Mouse (Mus musculus): ENCODE measurements at regions not wholly inside any gene's neighbourhood (a gene's known extent, or its start where the extent isn't known, plus 50 kb on each side); places are given as distances from the start of the nearest gene placed in this dataset.

DNA sequence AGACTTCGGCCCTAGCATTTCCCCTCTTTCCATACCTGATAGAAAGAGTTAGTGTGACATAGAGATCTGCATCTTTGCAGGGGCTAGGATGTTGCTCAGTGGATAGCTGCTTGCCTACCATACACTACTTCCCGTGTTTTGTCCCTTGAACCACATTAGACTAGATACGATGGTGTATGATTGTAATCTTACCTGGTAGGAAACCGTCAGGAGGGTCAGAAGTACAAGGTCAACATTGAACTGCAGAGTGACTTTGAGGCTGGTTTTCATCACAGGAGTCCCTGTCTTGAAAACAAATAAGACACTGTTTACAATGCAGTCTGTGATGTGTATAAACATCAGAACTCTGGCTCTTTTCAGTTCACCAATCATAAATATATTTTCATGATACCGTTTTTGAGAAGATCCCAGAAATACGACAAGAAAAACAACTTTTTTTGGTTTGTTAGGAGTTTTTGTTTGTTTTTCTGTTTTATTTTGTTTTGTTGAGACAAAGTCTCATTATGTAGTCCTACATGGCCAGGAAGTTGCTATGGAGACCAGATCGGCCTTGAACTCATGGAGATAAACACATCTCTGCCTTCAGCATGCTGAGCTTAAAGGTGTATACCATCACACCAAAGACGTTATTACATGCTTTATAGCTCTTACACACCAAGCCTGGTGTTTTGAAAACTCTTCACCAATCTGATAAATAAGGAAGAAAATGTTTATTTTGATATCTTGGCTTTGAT lies 81.2 kb upstream of the Dpyd start:
- H3K4me3 ChIP-seq (ENCODE audit: low read depth, low read length), result no peak overlapping the region
- 73% methylated on average over 8 of the region's 8 CpGs for WGBS
- ATAC-seq (replicated peaks; ENCODE audit: low FRiP score), result no peak

GRCm38 (mm10) chr3:118485966-118486365 lies 76.0 kb upstream of the Dpyd start:
- Histone ChIP-seq H3K27me3 (replicated peaks; ENCODE audit: control insufficient read depth, insufficient read depth, low read length) (no peaks in the 10 kb centered on the region), H3K36me3 (ENCODE audit: control insufficient read depth, insufficient read depth, low read length) (no peaks in the 10 kb centered on the region), H3K4me1 (replicated peaks; ENCODE audit: control insufficient read depth, insufficient read depth, low read length) (no peaks in the 10 kb centered on the region), H3K4me2 (no peak overlapping the region), H3K4me3 (ENCODE audit: low read depth, low read length) (no peak overlapping the region), H3K27ac (ENCODE audit: low read depth, low read length) (no peak overlapping the region), H3K9me3 (ENCODE audit: control insufficient read depth, low read length) (no peaks in the 10 kb centered on the region), H3K9ac (ENCODE audit: low read depth, low read length) (no peak overlapping the region)
- DNase-seq (ENCODE audit: low spot score) (no peak), ATAC-seq (replicated peaks; ENCODE audit: low FRiP score) (no peak)
- 55% methylated on average over 2 of the region's 2 CpGs for WGBS

More for the DNA sequence above, 81.2 kb upstream of the Dpyd start:
- no peak overlapping the region for H3K4me2 ChIP-seq
- DNase-seq (ENCODE audit: low spot score), result no peak
- H3K9ac ChIP-seq (ENCODE audit: low read depth, low read length), result no peak overlapping the region
- no peaks in the 10 kb centered on the region for H3K4me1 ChIP-seq (replicated peaks; ENCODE audit: control insufficient read depth, insufficient read depth, low read length)
- H3K36me3 ChIP-seq (ENCODE audit: control insufficient read depth, insufficient read depth, low read length), result no peaks in the 10 kb centered on the region
- no peak overlapping the region for H3K27ac ChIP-seq (ENCODE audit: low read depth, low read length)
- H3K27me3 ChIP-seq (replicated peaks; ENCODE audit: control insufficient read depth, insufficient read depth, low read length), result no peaks in the 10 kb centered on the region
- no peaks in the 10 kb centered on the region for H3K9me3 ChIP-seq (ENCODE audit: control insufficient read depth, low read length)

DNA sequence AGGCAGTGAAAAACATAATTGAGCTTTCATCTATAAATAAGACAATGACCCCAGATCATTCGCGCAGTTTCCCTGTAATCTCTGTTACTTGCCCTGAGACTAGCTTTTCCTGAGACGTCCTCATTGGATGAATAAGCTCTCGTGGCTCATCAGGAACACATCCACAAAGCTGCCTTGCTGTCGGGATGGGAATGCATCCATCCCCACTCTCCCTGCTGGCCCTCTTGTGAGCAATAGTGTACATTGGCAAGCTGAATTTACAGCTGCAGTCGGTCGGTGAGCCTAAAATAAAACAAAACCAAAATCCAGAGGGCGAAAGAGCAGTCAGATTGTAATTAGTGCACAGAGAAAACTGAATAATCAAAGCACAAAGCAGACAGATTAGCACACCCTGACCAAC lies 74.5 kb upstream of the Dpyd start:
- Histone ChIP-seq H3K9ac (ENCODE audit: low read depth, low read length) (no peak overlapping the region), H3K27me3 (replicated peaks; ENCODE audit: control insufficient read depth, insufficient read depth, low read length) (no peaks in the 10 kb centered on the region), H3K4me3 (ENCODE audit: low read depth, low read length) (no peak overlapping the region), H3K9me3 (ENCODE audit: control insufficient read depth, low read length) (no peaks in the 10 kb centered on the region), H3K27ac (ENCODE audit: low read depth, low read length) (no peak overlapping the region), H3K4me2 (no peak overlapping the region), H3K4me1 (replicated peaks; ENCODE audit: control insufficient read depth, insufficient read depth, low read length) (no peaks in the 10 kb centered on the region), H3K36me3 (ENCODE audit: control insufficient read depth, insufficient read depth, low read length) (no peaks in the 10 kb centered on the region)
- WGBS, result 75% methylated on average over 8 of the region's 8 CpGs
- DNase-seq (ENCODE audit: low spot score), result no peak
- no peak for ATAC-seq (replicated peaks; ENCODE audit: low FRiP score)

DNA sequence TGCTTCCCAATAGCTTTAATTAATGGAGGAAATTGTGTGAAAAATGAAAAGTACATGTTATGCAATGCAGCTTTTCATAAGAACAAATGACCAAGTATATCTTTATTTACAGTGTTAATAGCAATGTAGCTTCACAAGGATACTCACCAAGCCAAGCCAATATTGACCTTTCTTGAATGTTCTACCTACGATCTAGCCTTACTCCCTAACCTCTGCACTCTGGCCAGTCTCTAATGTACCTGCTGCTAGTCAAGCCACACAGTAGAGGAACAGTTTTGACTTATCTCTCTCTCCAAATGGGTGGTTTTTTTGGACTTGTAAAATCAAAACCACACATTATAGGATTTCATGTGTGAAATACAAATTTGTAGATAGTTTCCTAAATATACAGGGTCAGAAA lies 70.8 kb upstream of the Dpyd start:
- ATAC-seq (replicated peaks; ENCODE audit: low FRiP score), result no peak
- 82% methylated on average over 1 of the region's 1 CpGs for WGBS
- Histone ChIP-seq H3K27me3 (replicated peaks; ENCODE audit: control insufficient read depth, insufficient read depth, low read length) (no peaks in the 10 kb centered on the region), H3K36me3 (ENCODE audit: control insufficient read depth, insufficient read depth, low read length) (no peaks in the 10 kb centered on the region), H3K9ac (ENCODE audit: low read depth, low read length) (no peak overlapping the region), H3K27ac (ENCODE audit: low read depth, low read length) (no peak overlapping the region), H3K4me3 (ENCODE audit: low read depth, low read length) (no peak overlapping the region), H3K4me2 (no peak overlapping the region), H3K4me1 (replicated peaks; ENCODE audit: control insufficient read depth, insufficient read depth, low read length) (no peaks in the 10 kb centered on the region), H3K9me3 (ENCODE audit: control insufficient read depth, low read length) (no peaks in the 10 kb centered on the region)
- DNase-seq (ENCODE audit: low spot score), result no peak

GRCm38 (mm10) chr3:118491871-118492270 lies 70.1 kb upstream of the Dpyd start:
- ATAC-seq (replicated peaks; ENCODE audit: low FRiP score), result no peak

GRCm38 (mm10) chr3:118494611-118495010 lies 67.3 kb upstream of the Dpyd start:
- no peaks in the 10 kb centered on the region for H3K27me3 ChIP-seq (replicated peaks; ENCODE audit: control insufficient read depth, insufficient read depth, low read length)
- no peaks in the 10 kb centered on the region for H3K36me3 ChIP-seq (ENCODE audit: control insufficient read depth, insufficient read depth, low read length)
- no peak for DNase-seq (ENCODE audit: low spot score)
- no peaks in the 10 kb centered on the region for H3K9me3 ChIP-seq (ENCODE audit: control insufficient read depth, low read length)
- no peak overlapping the region for H3K9ac ChIP-seq (ENCODE audit: low read depth, low read length)
- no peak overlapping the region for H3K27ac ChIP-seq (ENCODE audit: low read depth, low read length)
- no peak for ATAC-seq (replicated peaks; ENCODE audit: low FRiP score)
- no peak overlapping the region for H3K4me2 ChIP-seq
- H3K4me1 ChIP-seq (replicated peaks; ENCODE audit: control insufficient read depth, insufficient read depth, low read length), result no peaks in the 10 kb centered on the region
- H3K4me3 ChIP-seq (ENCODE audit: low read depth, low read length), result no peak overlapping the region
- 95% methylated on average over 1 of the region's 1 CpGs for WGBS

More at GRCm38 (mm10) chr3:118491871-118492270, 70.1 kb upstream of the Dpyd start:
- no peak overlapping the region for H3K27ac ChIP-seq (ENCODE audit: low read depth, low read length)
- H3K9me3 ChIP-seq (ENCODE audit: control insufficient read depth, low read length), result no peaks in the 10 kb centered on the region
- H3K4me3 ChIP-seq (ENCODE audit: low read depth, low read length), result no peak overlapping the region
- no peaks in the 10 kb centered on the region for H3K27me3 ChIP-seq (replicated peaks; ENCODE audit: control insufficient read depth, insufficient read depth, low read length)
- no peaks in the 10 kb centered on the region for H3K4me1 ChIP-seq (replicated peaks; ENCODE audit: control insufficient read depth, insufficient read depth, low read length)
- no peak overlapping the region for H3K4me2 ChIP-seq
- 85% methylated on average over 5 of the region's 5 CpGs for WGBS
- no peak for DNase-seq (ENCODE audit: low spot score)
- H3K9ac ChIP-seq (ENCODE audit: low read depth, low read length), result no peak overlapping the region
- H3K36me3 ChIP-seq (ENCODE audit: control insufficient read depth, insufficient read depth, low read length), result no peaks in the 10 kb centered on the region

- WGBS, result 20% methylated on average over 4 of the region's 4 CpGs
- Histone ChIP-seq H3K9me3 (ENCODE audit: control insufficient read depth, low read length) (no peaks in the 10 kb centered on the region), H3K4me1 (replicated peaks; ENCODE audit: control insufficient read depth, insufficient read depth, low read length) (no peaks in the 10 kb centered on the region), H3K4me3 (ENCODE audit: low read depth, low read length) (no peak overlapping the region), H3K36me3 (ENCODE audit: control insufficient read depth, insufficient read depth, low read length) (no peaks in the 10 kb centered on the region), H3K27me3 (replicated peaks; ENCODE audit: control insufficient read depth, insufficient read depth, low read length) (no peaks in the 10 kb centered on the region), H3K27ac (ENCODE audit: low read depth, low read length) (no peak overlapping the region), H3K4me2 (no peak overlapping the region), H3K9ac (ENCODE audit: low read depth, low read length) (no peak overlapping the region)
- no peak for ATAC-seq (replicated peaks; ENCODE audit: low FRiP score)
- no peak for DNase-seq (ENCODE audit: low spot score)
These were observed 61.7 kb upstream of the Dpyd start for GRCm38 (mm10) chr3:118500234-118500633.

GRCm38 (mm10) chr3:118507582-118508237 lies 54.2 kb upstream of the Dpyd start:
- H3K9ac ChIP-seq (ENCODE audit: low read depth, low read length), result no peak overlapping the region
- no peaks in the 10 kb centered on the region for H3K9me3 ChIP-seq (ENCODE audit: control insufficient read depth, low read length)
- no peaks in the 10 kb centered on the region for H3K36me3 ChIP-seq (ENCODE audit: control insufficient read depth, insufficient read depth, low read length)
- H3K4me3 ChIP-seq (ENCODE audit: low read depth, low read length), result no peak overlapping the region
- ATAC-seq (replicated peaks; ENCODE audit: low FRiP score) (no peak), DNase-seq (ENCODE audit: low spot score) (no peak)
- H3K27ac ChIP-seq (ENCODE audit: low read depth, low read length), result no peak overlapping the region
- no peaks in the 10 kb centered on the region for H3K27me3 ChIP-seq (replicated peaks; ENCODE audit: control insufficient read depth, insufficient read depth, low read length)
- no peaks in the 10 kb centered on the region for H3K4me1 ChIP-seq (replicated peaks; ENCODE audit: control insufficient read depth, insufficient read depth, low read length)
- H3K4me2 ChIP-seq, result no peak overlapping the region
- 75% methylated on average over 7 of the region's 7 CpGs for WGBS

DNA sequence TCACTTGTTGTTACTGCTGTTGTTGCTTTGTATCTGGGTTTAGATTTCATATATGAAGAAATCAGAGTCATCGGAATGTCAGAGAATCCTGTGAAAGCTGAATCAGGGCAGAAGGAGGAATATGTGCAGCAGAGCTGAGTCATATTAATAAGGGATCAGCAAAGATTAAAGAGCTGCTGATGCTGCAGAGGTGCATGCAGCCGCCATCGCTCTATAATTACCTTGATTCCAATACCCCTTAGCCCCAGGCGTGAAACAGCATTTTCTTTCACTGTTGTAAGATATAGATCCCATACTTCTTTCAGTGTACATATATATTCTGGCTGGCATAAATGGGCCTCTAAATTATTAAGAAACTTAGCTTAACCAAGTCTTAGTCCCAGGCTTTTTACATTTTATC lies 51.1 kb upstream of the Dpyd start:
- 81% methylated on average over 4 of the region's 4 CpGs for WGBS

More for the DNA sequence above, 51.1 kb upstream of the Dpyd start:
- DNase-seq (ENCODE audit: low spot score) (no peak), ATAC-seq (replicated peaks; ENCODE audit: low FRiP score) (no peak)
- Histone ChIP-seq H3K4me2 (no peak overlapping the region), H3K9ac (ENCODE audit: low read depth, low read length) (no peak overlapping the region), H3K9me3 (ENCODE audit: control insufficient read depth, low read length) (no peaks in the 10 kb centered on the region), H3K27me3 (replicated peaks; ENCODE audit: control insufficient read depth, insufficient read depth, low read length) (no peaks in the 10 kb centered on the region), H3K27ac (ENCODE audit: low read depth, low read length) (no peak overlapping the region), H3K36me3 (ENCODE audit: control insufficient read depth, insufficient read depth, low read length) (no peaks in the 10 kb centered on the region), H3K4me3 (ENCODE audit: low read depth, low read length) (no peak overlapping the region), H3K4me1 (replicated peaks; ENCODE audit: control insufficient read depth, insufficient read depth, low read length) (no peaks in the 10 kb centered on the region)

All from liver, embryonic 11.5 days (tissue).